Mouse (Mus musculus): ENCODE measurements around the gene Olfr544. TPM values are rescaled to one million over a fixed set of nuclear protein-coding genes. Genes with fewer than 3 reads are reported as not detected.
A peak's percentile ranks its signal among the peaks of the same experiment; 100 is the strongest.
"Not testable (repeated sequence)": the region's sequence is repeated elsewhere in the genome, so short reads cannot be mapped to it uniquely, and the experiment has no call there.

Olfr544 gene
- not detected for total RNA-seq (2021)

- DNase-seq: no peak
- intact Hi-C loops (cut with DNase I): no loop called here
Measured at GRCm38 (mm10) chr7:102488161-102488560, at the start of gene Olfr544. Olfr544 (minus strand) TSS chr7:102488313.

DNA sequence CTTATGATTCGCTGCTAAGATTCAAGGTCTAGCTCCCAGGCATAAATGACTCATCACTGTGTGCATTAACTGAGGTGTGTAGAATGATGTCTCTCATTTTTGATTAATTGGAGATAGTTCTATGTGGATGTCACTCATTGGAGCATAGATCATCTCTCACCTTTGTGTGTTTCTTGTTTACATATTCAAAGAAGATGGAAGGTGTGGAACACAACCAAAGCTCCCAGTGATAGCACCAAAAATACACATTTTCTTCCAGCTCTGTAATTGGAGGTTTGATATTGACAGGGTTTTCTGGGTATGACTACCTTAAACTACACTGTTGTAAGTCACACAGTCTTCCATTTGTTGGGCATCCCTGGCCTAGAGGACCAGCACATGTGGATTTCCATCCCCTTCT, 46.3 kb upstream of the Olfr544 start, which contains the start of gene Olfr547:
TSS of gene Olfr547 (plus strand) at position 301 of the 400 bp plus-strand sequence.
- intact Hi-C loops (cut with DNase I): no loop called here
- DNase-seq: no peak

- intact Hi-C loops (cut with DNase I): no loop called here
Measured at GRCm38 (mm10) chr7:102529052-102529451, 40.9 kb upstream of the Olfr544 start.

GRCm38 (mm10) chr7:102517051-102517335, 28.9 kb upstream of the Olfr544 start:
- intact Hi-C loops (cut with DNase I): loop anchor here (10.0 kb wide), 1 partner anchor 118 kb away; the partner anchor contains the start of gene Olfr554
- peak; percentile 61 for DNase-seq

More at GRCm38 (mm10) chr7:102529052-102529451, 40.9 kb upstream of the Olfr544 start:
- DNase-seq: no peak

DNA sequence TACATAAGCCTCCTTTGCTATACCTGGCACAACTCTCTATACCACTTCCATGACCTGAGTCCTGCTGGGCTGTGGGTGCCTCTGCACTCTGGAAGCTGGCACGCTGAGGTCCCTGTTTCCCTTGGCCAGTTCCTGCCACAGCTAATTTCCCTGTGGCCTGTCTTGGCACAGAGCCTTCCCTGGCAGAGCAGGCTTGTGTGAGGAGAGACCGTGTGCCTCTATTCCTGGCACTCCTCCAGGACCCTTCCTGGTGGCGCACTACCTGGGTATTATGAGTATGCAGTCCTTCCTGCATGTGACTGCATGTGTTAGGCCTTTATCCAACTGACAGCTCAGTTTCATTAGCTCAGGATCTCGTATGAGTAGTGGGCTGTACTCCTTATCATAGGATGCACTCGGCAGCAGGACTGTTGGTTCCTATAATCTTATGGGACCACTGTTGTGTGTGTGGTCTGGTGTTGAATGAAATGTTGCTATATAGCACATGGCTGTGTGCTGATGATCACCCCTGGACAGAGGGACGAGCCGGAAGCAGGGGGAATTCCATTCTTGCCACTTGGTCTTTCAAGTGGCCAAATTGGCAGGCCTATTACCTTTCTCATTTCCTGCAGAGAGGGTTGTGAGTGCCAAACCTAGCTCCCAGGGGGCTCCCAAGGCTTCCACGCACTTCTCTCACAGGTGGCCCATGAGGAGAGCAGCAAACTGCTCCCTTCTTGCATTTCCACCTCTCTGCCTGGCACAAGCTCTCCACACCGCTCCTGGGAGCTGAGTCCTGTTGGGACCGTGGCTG, 28.3 kb upstream of the Olfr544 start:
- intact Hi-C loops (cut with DNase I): loop anchor here (10.0 kb wide), 1 partner anchor 118 kb away; the partner anchor contains the start of gene Olfr554
- DNase-seq: peak; percentile 78

DNA sequence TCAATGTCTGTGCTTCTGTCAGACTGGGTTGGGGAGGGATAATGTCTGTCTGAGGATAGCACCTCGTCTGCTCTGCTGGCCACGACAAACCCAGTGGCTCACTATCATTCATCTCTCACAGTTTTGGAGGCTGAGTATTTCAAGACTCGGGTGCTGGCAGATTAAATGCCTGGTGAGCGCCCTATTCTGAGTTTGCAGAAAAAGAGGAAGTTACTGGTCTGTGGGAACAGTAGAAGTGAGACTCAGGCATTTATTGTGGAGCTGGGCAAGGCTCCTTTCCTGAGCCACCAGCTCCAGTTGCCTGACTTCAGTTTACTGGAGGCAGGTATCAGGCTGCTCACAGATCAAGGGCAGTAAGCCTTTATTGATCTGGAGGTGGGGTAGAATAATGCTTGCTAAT, 26.0 kb upstream of the Olfr544 start:
- no peak for DNase-seq
- intact Hi-C loops (cut with DNase I): loop anchor here (10.0 kb wide), 1 partner anchor 121 kb away; the partner anchor contains the start of gene Olfr554

GRCm38 (mm10) chr7:102512814-102513435, 24.8 kb upstream of the Olfr544 start:
- intact Hi-C loops (cut with DNase I): loop anchor here (2.0 to 10.0 kb wide), 2 partner anchors 122 to 406 kb away; partner anchors contain the start of gene Olfr554
- peak; percentile 91 for DNase-seq

- no peak for DNase-seq
- intact Hi-C loops (cut with DNase I): loop anchor here (2.0 to 10.0 kb wide), 2 partner anchors 123 to 407 kb away; partner anchors contain the start of gene Olfr554
Measured at GRCm38 (mm10) chr7:102511927-102512326, 23.8 kb upstream of the Olfr544 start.

DNA sequence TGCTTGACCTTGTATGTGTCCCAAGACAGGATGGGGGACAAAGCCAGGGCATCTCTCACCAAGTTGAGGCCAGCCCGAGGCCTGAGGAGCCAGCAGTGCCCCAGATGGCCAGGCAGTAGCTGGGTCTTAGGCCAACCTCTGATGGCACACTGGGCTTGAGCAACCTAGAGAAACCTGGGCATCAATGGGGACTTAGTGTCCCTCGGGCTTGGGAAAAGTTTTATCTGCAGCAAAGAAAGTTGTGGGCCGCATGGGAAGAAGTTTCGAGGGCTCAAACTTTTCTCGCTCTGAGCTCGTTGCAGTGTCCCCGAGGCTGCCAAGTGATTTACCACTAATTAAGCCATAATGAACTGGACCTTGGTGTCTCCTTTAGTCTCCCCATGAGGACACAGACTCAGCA, 21.6 kb upstream of the Olfr544 start:
- DNase-seq: no peak
- intact Hi-C loops (cut with DNase I): loop anchor here (5.0 to 10.0 kb wide), 2 partner anchors 125 to 1363 kb away; partner anchors contain the start of gene Olfr554

- DNase-seq: no peak
- intact Hi-C loops (cut with DNase I): loop anchor here (5.0 kb wide), 1 partner anchor 1364 kb away; no protein-coding TSS in a partner anchor
Measured at GRCm38 (mm10) chr7:102508666-102509065, 20.6 kb upstream of the Olfr544 start.

GRCm38 (mm10) chr7:102508066-102508465, 20.0 kb upstream of the Olfr544 start:
- intact Hi-C loops (cut with DNase I): loop anchor here (5.0 kb wide), 1 partner anchor 1364 kb away; no protein-coding TSS in a partner anchor
- DNase-seq: no peak

DNA sequence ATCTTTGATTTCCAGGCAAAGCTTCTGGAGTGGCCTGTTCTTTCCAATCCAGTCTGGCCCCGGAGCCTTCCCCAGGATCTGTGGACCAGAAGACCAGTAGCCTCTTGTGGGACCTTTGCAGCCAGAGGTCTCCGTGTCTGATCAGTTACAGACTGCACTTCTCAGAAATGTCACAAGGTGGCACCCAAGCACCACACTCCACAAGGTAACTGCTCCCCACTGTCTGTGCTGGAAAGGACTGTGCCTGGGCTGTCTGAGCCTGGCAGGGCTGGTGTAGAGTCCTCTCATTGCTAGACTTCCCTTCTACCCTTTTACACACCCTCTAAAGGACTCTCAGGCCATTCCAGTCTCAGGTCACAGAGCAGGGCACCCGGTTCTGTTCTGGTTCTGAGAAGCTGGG, 18.7 kb upstream of the Olfr544 start:
- DNase-seq: peak; percentile 72
- intact Hi-C loops (cut with DNase I): loop anchor here (5.0 kb wide), 1 partner anchor 1365 kb away; no protein-coding TSS in a partner anchor

- intact Hi-C loops (cut with DNase I): no loop called here
- no peak for DNase-seq
Measured at GRCm38 (mm10) chr7:102501986-102502385, 13.9 kb upstream of the Olfr544 start.

DNA sequence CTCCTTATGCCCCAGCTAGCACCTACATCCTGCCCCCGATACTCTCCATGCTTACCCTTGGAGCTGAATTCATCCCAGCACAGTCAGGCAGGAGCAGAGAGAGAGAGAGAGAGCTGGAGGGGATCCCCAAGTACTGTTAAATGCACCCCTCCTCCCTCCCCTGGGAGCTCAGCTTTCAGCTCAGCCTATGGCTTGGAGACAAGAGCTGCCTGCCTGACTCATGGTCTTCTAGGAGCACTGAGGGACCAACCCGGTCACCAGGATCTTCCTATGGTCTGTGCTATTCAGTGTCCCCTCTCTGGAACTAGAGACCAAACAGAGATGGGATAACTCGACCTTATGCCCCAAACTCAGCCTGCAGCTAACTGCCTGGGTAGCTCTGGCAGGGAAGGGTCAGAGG, 11.4 kb upstream of the Olfr544 start, which contains the start of gene Olfr545:
TSS of gene Olfr545 (minus strand) at position 101 of the 400 bp plus-strand sequence.
- DNase-seq: no peak
- intact Hi-C loops (cut with DNase I): no loop called here

- intact Hi-C loops (cut with DNase I): not testable (repeated sequence)
Measured at GRCm38 (mm10) chr7:102494416-102494815, 6.3 kb upstream of the Olfr544 start.

DNA sequence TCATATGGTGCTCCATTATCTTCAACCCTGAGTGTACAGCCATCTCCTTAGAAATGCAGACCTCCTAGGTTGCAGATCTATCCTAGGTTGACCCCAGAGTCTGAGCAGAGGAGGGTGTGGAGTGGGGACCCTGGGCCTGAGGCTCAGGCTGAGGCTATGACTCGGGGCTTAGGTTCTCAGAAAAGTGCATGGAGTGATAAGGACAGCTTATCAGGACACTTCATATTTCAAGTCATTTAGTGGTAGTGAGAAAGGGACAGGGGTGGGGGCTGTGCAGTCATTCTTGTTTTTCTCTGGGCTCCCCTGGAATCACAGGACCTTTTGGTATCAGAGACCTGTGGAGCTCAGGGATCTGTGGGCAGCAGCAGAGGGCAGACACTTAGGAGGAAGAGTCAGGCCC, 2.0 kb downstream of the Olfr544 start:
- intact Hi-C loops (cut with DNase I): no loop called here
- no peak for DNase-seq

More at GRCm38 (mm10) chr7:102494416-102494815, 6.3 kb upstream of the Olfr544 start:
- DNase-seq: not testable (repeated sequence)

- intact Hi-C loops (cut with DNase I); DNase-seq: not testable (repeated sequence)
Measured at GRCm38 (mm10) chr7:102484766-102485165, 3.3 kb downstream of the Olfr544 start.

DNA sequence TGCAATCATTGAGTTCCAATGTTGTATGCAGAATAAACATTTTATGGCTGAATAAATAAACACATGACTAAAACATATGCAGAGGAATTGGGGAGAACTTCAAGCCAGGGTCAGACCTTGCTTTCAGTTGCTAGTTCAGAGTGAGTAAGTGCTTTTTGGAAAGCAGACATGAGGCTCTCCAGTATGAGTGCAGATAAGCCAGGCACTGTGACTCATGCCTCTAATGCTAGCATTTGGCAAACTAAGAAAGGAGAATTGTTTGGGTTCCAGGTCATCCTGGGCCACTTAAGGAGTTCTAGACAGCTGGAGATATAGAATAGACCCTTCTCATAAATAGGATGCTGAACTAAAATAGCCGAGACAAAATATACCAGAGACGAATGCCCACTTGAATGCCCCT, 4.4 kb downstream of the Olfr544 start:
- intact Hi-C loops (cut with DNase I): no loop called here
- no peak for DNase-seq

DNA sequence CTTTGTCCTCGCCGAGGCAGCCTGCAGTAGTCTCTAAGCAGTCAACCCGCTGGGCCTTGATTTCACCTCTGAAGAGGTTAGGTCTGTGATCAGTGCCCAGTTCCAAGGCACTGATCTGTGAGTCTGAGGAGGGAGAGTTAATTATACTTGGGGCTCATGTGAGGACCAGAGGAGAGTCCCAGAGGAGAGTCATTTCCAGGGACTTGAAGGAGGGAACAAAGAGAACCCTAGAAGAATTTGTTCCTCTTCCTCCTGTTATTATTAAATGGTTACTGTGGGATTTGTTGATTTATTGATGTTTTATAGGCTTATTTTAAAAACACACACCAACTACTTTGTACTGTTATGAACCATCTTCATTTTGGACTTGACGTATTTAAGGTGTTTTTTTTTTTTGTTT, 6.5 kb downstream of the Olfr544 start, which contains the start of gene Olfr543:
TSS of gene Olfr543 (minus strand) at position 101 of the 400 bp plus-strand sequence.
- no peak for DNase-seq
- intact Hi-C loops (cut with DNase I): no loop called here

DNA sequence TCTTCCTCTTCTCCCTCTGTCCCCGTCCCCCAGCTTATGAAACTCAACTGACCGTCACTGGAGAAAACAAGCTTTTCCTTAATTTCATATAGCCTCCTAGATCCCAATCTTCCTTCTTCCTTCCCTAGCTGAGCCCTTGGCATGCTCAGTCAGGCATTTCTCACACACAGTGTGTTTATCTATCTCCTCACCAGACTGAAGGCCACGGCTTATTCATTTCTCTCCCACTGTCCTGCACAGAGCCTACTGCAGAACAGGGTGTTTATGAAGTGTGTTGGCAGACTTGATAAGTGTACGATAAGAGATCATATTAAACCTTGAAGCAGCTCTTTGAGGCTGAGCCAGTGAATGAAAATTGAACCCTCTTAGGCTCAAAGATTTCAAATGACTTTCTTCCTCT, 7.3 kb downstream of the Olfr544 start:
- intact Hi-C loops (cut with DNase I): no loop called here
- no peak for DNase-seq
